Mouse (Mus musculus) ES-Bruce4 (cell line): ENCODE measurements around the gene Ppp2r2d. TPM values are rescaled to one million over a fixed set of nuclear protein-coding genes. Genes with fewer than 3 reads are reported as not detected.
A peak's percentile ranks its signal among the peaks of the same experiment; 100 is the strongest.

Experiments
- H3K27ac ChIP-seq: 2 replicates; pipeline ENCODE4 v1.5.1; 2012; ENCODE audit warnings: low read length, inconsistent platforms; ENCODE audit not compliant: insufficient read depth
- H3K27me3 ChIP-seq: 2 replicates; pipeline ENCODE4 v1.6.1; 2012; ENCODE audit warnings: mild to moderate bottlenecking, low read length, inconsistent platforms; ENCODE audit not compliant: control insufficient read depth, poor library complexity, insufficient read depth, severe bottlenecking
- H3K36me3 ChIP-seq: 2 replicates; pipeline ENCODE4 v1.6.1; 2012; ENCODE audit warnings: inconsistent platforms, mild to moderate bottlenecking, low read length, moderate library complexity; ENCODE audit not compliant: control insufficient read depth, poor library complexity, insufficient read depth, severe bottlenecking
- H3K4me1 ChIP-seq: one replicate; pipeline ENCODE4 v1.8.1; 2011; ENCODE audit warnings: low read length; ENCODE audit not compliant: control insufficient read depth, insufficient read depth
- H3K4me3 ChIP-seq: 2 replicates; pipeline ENCODE4 v1.5.1; 2011; ENCODE audit warnings: low read depth, mild to moderate bottlenecking, low read length
- H3K9ac ChIP-seq: 2 replicates; pipeline ENCODE4 v1.6.1; 2012; ENCODE audit warnings: low read depth, mild to moderate bottlenecking, inconsistent platforms; ENCODE audit not compliant: poor library complexity, severe bottlenecking
- H3K9me3 ChIP-seq: replicated peaks from 2 replicates; pipeline ENCODE4 v1.6.1; 2012; ENCODE audit warnings: mild to moderate bottlenecking, low read length, inconsistent platforms; ENCODE audit not compliant: control insufficient read depth, poor library complexity, insufficient read depth, severe bottlenecking
- CTCF ChIP-seq: IDR thresholded peaks from one replicate; pipeline ENCODE4 v1.8.1; 2011; ENCODE audit warnings: low read depth, low read length
- EP300 ChIP-seq: IDR thresholded peaks from 2 replicates; pipeline ENCODE4 v1.6.1; 2011; ENCODE audit warnings: low read depth, low read length; ENCODE audit not compliant: insufficient read depth
- POLR2A ChIP-seq: IDR thresholded peaks from one replicate; pipeline ENCODE4 v1.8.1; 2011; ENCODE audit warnings: low read length; ENCODE audit not compliant: insufficient read depth
- polyA plus RNA-seq: library from polyadenylated mRNA; stranded (reverse); fragments of >200 nt; gene quantifications from 2 replicates; pipeline ENCODE4 v1.2.4, GENCODE M21; 2011; ENCODE audit warnings: low read depth; ENCODE audit not compliant: missing spikeins, insufficient read depth, insufficient read length

Ppp2r2d gene
- polyA plus RNA-seq, 1 experiment, result 88.8 TPM

DNA sequence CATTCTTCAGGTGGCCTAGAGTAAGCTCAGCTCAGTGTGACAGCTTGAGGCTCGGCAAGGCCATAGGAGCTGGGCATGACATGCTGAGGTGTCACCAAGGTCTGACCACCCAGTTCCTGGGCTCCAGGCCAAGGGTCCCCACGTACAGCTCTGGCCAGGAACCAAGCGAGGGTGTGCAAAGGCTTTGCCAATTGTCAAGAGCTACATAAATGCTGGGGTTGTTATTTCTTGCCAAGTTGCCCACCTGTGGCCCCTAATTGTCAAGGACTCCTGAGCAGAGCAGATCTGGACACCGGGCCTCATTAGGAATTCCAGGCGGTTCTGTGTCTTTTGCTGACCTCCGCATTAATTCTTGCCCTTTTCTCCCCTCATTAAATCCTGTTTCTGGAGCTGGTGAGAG is 21.5 kb upstream of the Ppp2r2d start:
- Histone ChIP-seq H3K9me3 (no peaks in the 10 kb centered on the region), H3K27ac (no peak overlapping the region), H3K36me3 (no peaks in the 10 kb centered on the region)

DNA sequence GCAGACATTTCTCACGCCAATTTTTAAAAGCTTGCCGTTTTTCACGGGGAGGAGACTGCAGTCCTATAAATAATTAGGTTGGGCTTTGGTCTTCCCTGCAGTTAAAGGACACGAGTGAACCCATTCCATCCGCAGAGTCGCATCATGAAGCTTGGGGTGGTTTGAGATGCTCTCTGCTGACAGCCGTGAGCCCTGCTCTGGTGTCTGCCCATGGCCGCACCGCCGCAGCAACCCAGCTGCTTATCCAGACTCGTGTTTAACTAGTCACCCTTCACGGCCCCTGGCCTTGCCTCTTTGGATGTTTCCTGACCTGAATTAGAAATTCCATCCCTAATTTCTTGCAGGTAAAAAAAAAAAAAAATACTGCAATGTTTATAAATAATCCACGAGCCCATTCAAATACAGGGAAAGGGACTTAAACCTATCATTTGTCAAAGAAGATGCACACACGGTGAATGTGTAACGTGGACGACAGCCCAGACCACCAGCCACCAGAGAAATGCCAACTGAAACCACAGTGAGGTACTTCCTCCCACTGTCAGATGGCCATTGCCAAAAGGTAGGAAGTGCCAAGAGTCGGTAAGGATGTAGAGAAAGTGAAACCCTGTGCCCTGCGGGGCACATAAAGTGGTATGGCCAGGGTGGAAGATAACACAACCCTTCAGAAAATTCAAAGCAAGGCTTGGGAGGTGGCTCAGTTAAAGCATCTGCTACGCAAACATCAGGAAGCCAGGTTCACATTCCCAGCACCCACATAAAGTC is 20.7 kb upstream of the Ppp2r2d start:
- no peak for TF ChIP-seq CTCF
- no peak for TF ChIP-seq EP300
- no peak for TF ChIP-seq POLR2A
- Histone ChIP-seq H3K27ac (no peak overlapping the region), H3K36me3 (no peaks in the 10 kb centered on the region)

More for the DNA sequence above, 21.5 kb upstream of the Ppp2r2d start:
- no peak overlapping the region for H3K9ac ChIP-seq
- H3K4me1 ChIP-seq, result peaks cover 2% of the 10 kb centered on the region
- no peak overlapping the region for H3K4me3 ChIP-seq
- no peaks in the 10 kb centered on the region for H3K27me3 ChIP-seq
- no peak for TF ChIP-seq CTCF
- TF ChIP-seq EP300, result no peak
- no peak for TF ChIP-seq POLR2A

DNA sequence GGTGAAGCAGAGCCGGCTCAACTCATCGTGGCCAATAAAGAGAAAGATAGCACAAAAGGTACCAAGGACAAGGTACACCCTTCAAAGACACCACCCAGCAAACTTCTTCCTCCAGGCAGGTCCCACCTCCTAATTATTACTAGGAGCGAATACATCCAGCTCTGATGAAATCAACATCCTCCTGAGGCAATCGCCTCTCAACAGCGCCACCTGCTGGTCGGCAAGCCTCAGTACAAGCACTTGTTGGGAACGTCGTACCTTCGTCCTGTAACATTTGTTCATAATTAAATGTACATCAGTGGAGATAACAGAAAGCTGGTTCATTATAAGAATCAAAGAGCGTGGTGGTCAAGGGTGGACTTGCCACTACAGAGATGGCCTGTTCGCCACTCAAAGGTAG is 18.1 kb upstream of the Ppp2r2d start:
- H3K4me3 ChIP-seq, result no peak overlapping the region
- no peak overlapping the region for H3K9ac ChIP-seq
- H3K27me3 ChIP-seq, result no peaks in the 10 kb centered on the region
- H3K4me1 ChIP-seq, result peaks cover under 1% of the 10 kb centered on the region
- H3K27ac ChIP-seq, result no peak overlapping the region
- no peaks in the 10 kb centered on the region for H3K36me3 ChIP-seq
- no peaks in the 10 kb centered on the region for H3K9me3 ChIP-seq
- no peak for TF ChIP-seq POLR2A
- peak; percentile 97 for TF ChIP-seq CTCF
- 0 out of 2 replicates have a peak, but pooled peaks have one; percentile 7 for TF ChIP-seq EP300

More for the DNA sequence above, 20.7 kb upstream of the Ppp2r2d start:
- no peak overlapping the region for H3K4me3 ChIP-seq
- H3K4me1 ChIP-seq, result peaks cover 2% of the 10 kb centered on the region
- H3K9me3 ChIP-seq, result no peaks in the 10 kb centered on the region
- H3K9ac ChIP-seq, result no peak overlapping the region
- H3K27me3 ChIP-seq, result no peaks in the 10 kb centered on the region

DNA sequence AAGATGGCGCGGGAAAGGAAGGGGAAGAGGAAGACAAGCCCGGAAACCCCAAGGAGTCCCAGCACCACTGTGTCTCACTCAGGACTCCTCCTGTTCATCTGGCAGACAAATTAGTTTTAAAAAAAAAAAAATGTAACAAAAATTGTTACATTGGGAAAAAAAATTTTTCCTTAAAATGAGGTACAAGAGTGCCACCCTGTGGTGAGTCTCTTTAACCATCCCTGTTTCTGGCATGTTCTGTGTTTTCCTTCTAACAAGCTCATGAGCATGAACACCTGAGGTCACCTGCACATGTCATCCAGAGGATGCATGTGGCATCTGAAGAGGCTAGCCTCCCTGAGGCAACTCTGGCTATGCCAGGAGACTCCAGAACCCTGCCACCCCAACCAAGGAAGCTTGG is 10.9 kb upstream of the Ppp2r2d start:
- Histone ChIP-seq H3K4me1 (no peaks in the 10 kb centered on the region), H3K9ac (no peak overlapping the region), H3K4me3 (no peak overlapping the region), H3K27me3 (no peaks in the 10 kb centered on the region), H3K27ac (no peak overlapping the region), H3K36me3 (peaks cover 6% of the 10 kb centered on the region), H3K9me3 (no peaks in the 10 kb centered on the region)
- TF ChIP-seq EP300 (no peak), CTCF (no peak), POLR2A (no peak)

DNA sequence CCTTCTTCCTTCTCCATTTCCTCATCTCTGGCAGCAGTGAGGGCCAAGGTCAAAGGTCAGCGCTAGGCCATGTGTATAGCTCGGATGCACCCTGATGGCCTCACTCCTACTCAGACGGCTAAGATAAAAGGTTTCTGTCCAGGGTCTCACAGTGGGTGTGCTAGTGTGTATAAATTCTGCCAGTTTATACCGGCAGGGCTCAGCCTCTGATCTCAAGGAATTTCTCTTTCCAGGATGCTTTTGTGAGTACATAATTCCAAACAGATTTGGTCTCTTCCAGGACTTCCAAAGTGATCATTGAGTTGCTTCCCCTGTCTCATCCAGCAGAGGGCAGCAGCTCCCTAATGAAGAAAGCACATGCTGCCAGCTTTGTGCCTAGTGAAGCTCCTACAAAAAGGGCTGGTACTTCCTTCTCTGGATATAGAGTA is 5.3 kb upstream of the Ppp2r2d start:
- Histone ChIP-seq H3K27ac (no peak overlapping the region), H3K4me3 (no peak overlapping the region), H3K4me1 (peaks cover 2% of the 10 kb centered on the region), H3K9ac (no peak overlapping the region), H3K36me3 (peaks cover 6% of the 10 kb centered on the region), H3K9me3 (no peaks in the 10 kb centered on the region), H3K27me3 (no peaks in the 10 kb centered on the region)
- peak; percentile 63 for TF ChIP-seq CTCF
- TF ChIP-seq EP300, result no peak

DNA sequence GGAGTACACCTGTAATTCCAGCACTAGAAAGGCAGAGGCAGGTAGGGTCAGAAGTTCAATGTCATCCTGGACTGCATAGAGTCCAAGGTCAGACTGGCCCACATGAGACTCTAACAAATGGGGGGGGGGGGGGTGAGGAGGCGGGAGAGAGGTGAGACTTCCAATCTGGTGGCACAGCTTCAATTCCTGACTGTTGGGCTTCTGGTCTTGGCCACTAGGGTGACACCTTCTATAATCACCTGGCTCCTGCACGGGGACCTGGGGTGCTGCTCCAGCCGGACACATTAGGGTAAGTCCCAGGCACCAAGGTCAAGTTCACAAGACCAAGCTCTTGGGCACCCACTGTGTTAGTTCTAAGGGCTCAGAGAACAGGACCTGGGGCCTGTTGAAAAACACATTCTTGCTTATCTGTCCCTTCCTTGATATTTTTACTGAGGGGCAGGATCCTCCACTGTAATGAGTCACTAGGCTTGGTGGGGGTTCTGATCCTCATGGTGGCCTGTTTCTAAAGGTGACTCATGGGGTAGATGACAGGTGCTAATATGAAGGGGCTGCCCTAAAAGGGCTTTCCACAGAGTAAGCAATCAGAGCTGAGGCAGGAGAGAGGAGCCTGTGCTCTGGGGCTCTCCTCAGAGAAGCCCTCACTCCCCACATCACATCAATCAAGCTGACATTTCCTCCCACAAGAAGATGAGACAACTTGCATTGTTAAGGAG is 4.3 kb upstream of the Ppp2r2d start:
- no peak overlapping the region for H3K27ac ChIP-seq
- no peak overlapping the region for H3K9ac ChIP-seq
- H3K4me3 ChIP-seq, result no peak overlapping the region
- peaks cover 2% of the 10 kb centered on the region for H3K4me1 ChIP-seq
- peaks cover 2% of the 10 kb centered on the region for H3K36me3 ChIP-seq
- no peaks in the 10 kb centered on the region for H3K27me3 ChIP-seq
- no peaks in the 10 kb centered on the region for H3K9me3 ChIP-seq
- no peak for TF ChIP-seq POLR2A
- TF ChIP-seq EP300, result no peak
- no peak for TF ChIP-seq CTCF
